Mouse (Mus musculus): Measurements from ENCODE around the gene Dgki.

DNA sequence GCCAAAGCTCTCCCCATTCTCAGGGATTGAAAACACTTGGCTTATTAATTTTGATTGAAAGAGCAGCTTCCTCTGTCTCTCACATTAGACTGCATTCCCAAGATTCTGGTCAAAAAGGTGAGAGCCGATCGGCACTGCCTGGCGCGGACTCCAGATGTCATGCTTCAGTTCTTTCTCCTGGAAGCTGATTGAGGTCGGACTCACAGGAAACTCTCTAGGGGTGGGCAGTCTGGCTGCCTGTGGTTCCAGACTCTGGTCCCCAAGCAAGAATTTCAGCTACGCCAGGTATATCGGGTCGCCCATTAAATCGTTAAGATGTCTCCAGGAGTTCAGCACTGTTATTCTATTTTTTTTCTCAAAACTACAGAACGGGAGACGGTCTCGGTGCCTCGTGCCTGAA lies 102.2 kb downstream of the Dgki start:
- TF ChIP-seq CTCF (IDR thresholded peaks at IDR 0.05; ENCODE audit: low read depth) (no peak), EP300 (IDR thresholded peaks at IDR 0.05; ENCODE audit: low read depth) (no peak)
